Comparison of ENCODE assay signal across 19 mouse cellular contexts in the genomic region with DNA sequence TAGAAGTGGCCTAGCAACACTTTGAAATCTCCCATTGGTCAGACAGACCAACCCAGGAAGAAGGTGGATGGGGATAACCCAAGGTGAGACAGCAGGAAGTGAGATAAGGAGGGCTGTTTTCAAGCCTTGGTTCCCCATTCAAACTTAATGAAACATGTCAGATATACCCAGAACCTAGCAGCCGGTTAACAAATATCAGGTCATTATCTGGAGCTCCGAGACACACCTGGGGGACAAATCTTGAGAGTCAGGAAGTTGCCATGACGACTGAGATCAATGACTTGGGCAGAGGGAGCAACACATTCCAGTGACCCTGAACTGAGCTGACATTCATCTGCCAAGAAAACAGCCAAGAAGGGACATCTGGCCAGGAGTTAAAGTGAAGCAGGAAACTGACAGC.
DNase-seq lines count a peak whose midpoint lies in the region; ATAC-seq lines count a peak whose summit lies in the region.
"Had no signal": no experiment of that assay in that cellular context is flagged by ENCODE, and none has a peak within 500 bp of the region (broad histone marks: within the 10 kb centered on the region; RNA-seq: fewer than 3 reads in every experiment).

No protein-coding gene starts in this region.

- DNase-seq in spleen, postnatal 36 days (ENCODE audit: low spot score in 2 of 2) = peak; percentile 40 to 41
- no peak for DNase-seq in spleen, adult 18-20 months
- DNase-seq in induced T-regulatory cell, adult 2 months (ENCODE audit: low read depth) = peak; percentile 72
- no peak for DNase-seq in gastrocnemius, adult 8-10 months (ENCODE audit: low spot score in 2 of 2)
- no peak for DNase-seq in frontal cortex, postnatal 14 days (ENCODE audit: low spot score in 2 of 2)
- DNase-seq: adrenal gland, postnatal 14 days; cerebellum, adult 11 months; cerebellum, adult 9-10 months; gastrocnemius, postnatal 25 days; heart, adult 18-20 months; heart, postnatal 4 days; kidney, adult 11 months; kidney, postnatal 25 days; thymus, adult 2 months; thymus, postnatal 4 days had no signal

- peak; percentile 83 for ATAC-seq in CD4-positive, CD25-positive, alpha-beta regulatory T cell, adult 4 months
- ATAC-seq in monocyte, adult 5-6 weeks (replicated peaks; ENCODE audit: insufficient number of reproducible peaks, low FRiP score, low TSS enrichment, poor library complexity, severe bottlenecking) = no peak
- ATAC-seq: forebrain, embryonic 15.5 days; midbrain, embryonic 16.5 days had no signal

Comparison
In these comparisons a context has a peak if more than half of its experiments do, and no peak if none do; other contexts are left out.
1. DNase-seq: peak in spleen, postnatal 36 days (2 of 2) and induced T-regulatory cell, adult 2 months (single experiment); none in spleen, adult 18-20 months (0 of 2), gastrocnemius, adult 8-10 months (0 of 2) and frontal cortex, postnatal 14 days (0 of 2).